Mouse (Mus musculus): ENCODE data around the gene Epha3.
A peak's percentile ranks its signal among the peaks of the same experiment; 100 is the strongest.

Gene Epha3

DNA sequence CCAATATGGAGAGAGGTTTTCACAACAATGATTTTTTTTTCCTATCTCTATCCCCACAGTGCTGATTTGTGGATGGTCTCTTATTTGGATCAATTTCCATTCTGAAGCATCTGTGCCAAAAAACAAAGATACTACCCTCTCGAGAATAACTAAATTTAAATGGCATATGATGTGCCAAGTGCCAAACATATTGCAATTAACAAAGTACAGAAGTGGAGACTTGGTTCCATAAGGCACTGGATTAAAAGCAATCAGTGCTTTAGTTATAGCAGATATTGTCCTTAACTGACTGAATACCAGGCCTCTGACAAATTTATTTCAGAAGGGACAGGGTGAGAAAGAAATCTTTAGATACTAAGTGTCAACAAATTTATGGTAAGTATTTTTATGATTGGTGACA lies 81.9 kb downstream of the Epha3 start:
- no peak for DNase-seq

DNA sequence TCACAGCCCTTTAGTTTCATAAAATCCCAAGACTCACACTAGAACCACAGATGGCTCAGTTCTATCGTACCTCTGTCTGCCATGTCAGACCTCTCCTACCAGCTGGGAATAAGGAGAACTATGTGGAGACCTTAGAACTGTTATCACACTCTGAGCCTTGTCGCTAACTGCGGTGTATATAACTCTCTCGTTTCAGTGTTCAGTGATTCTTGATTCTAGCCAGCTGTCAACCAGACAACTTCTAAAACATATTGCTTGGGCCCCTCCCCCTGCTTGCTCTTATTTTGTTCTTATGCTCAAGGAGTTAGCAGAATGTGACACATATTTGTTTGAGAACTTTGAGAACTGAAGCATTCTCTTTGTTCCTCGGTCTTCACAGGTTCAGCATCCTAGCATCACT lies 83.8 kb downstream of the Epha3 start:
- DNase-seq = peak; percentile 57

DNA sequence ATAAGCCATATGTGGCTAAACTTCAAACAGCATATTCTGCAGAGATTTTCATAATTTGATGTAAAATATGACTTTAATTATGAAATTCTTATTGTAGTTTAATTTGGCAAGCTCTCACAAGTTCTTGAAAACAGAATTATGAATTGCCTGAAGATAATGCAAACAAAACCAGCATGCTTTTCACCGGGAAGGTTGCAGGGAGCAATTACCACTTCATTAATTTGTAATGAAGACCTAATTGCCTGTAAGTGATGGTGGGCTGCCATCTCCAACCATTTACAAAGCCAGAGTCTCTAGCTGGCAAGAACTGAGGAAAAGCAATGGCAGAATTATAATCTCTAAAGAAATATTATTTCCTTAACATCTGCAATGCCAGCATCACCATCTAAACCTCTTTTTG lies 86.2 kb downstream of the Epha3 start:
- no peak for DNase-seq

DNA sequence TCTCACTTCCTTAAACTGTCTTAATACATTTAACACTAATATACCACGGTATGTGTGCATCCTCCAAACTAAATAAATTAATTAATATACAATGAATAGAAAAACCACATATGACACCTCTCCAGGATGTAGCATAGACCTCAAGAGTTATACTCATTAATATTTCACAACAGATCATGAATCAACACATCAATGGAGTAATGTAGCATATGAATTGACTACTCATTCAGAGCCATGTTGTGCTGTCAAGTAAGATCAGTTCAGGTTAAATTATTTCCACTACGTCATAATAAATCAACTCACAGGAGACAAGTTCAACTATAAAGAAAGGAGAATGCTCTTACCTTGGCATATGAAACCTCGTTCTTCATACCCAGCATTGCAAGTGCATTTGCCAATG lies 91.4 kb downstream of the Epha3 start:
- DNase-seq = no peak

DNA sequence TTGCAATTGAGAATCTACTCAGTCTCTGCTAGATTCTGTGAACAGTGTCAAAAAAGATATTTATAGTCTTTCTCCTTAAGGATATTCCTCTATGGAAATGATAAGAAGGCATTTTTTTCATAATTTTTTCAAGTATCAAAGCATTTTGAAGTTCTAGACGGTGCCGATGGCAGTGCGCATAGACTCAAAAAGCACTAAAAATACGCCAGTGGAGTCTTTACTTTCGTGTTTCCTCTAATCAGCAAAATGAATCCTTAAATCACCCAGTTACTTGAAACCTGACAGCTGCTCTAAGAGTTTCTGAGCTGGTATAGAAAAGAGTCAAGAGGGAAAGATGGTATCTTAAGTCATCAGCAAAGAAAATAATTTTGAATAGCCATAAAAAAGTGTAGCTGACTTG lies 96.4 kb downstream of the Epha3 start:
- DNase-seq = no peak

DNA sequence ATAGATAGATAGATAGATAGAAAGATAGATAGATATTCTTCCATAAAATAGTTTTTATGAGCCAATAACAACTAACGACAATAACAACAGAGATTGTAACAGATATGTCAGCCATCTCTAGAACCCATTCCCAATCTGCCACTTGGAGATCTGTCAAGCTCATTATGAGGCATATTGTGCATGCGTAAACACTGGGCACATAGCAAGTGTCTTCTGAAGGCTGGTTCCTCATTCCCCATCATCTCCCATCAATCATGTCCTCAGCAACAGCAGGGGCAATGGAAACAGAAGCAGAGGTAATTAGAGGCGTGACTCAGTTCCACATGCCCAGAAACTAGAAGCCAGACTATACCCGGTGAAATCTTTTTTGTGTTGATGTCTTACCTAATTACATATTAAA lies 102.8 kb downstream of the Epha3 start:
- no peak for DNase-seq

DNA sequence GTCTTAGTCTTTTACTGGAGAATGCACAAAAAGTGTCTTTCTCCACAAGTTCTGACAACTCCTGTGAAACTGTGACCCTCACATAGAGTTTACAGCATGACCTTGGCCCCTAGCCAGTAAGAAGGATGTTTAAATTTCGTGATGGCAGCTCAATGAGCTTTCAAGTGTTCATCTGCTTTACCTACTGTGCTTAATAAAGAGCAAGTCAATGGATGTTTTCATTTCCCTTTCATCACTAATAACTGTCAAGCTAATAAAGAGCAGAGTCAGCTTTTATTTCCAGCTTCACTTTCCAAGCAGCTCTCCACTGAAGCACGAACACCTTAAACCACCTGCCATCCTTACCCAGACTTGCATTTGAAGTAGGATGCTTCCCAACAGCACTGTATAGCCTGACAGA lies 103.9 kb downstream of the Epha3 start:
- no peak for DNase-seq

DNA sequence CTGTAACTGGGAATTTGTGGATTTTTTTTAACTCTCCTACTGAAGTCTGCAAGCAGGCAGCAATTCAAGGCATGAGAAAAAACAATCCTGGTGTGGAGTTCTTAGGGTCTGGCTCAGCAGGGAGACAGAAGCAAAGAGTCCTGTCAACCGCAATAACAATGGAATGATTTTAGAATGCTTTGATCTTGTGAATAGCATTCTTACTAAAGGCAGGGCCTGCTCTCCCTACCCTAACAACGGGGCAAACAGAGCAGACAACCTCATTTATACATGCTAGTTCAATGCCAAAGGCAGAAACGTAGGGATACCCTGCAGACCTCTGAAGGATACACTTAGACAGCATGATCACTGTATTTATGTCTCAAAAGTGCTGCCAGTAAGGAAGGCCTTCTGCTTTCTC lies 110.9 kb downstream of the Epha3 start:
- no peak for DNase-seq

DNA sequence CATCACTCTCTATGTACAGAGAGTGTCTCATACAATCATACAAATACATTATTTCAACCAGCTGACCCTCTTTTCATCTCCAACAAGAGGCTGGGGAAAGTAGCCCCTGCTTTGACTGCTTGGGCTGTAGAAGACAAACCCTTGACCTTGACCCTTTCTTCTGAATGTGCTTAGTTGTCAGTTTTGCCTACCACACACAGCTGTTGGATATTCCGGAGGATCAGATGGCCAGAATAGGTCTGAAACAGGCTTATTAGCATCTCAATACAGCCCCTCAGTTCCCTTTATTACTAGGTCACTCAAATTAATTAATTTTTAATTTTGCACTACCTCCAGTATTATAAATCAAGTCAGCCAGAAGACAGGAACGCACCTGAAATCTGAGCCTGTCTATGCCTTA lies 116.2 kb downstream of the Epha3 start:
- DNase-seq = no peak

DNA sequence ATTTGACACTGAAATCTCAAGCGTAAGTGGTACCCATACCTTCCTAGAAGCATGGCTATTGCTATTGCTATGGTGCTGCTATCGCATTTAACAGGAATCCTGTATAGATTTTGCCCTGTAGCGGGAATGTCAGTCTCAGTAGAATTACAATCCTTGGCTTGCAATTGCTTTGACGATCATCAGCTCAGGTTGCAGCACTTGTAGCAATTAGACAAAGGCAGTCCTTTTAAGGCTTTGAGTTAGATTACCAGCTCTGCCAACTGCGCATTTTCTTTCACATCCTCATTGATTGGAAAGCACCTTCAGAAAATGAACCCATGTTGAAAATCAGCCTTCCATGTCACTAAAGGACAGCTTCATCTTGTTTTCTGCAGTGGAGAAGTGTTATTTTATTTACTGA lies 118.5 kb downstream of the Epha3 start:
- no peak for DNase-seq

DNA sequence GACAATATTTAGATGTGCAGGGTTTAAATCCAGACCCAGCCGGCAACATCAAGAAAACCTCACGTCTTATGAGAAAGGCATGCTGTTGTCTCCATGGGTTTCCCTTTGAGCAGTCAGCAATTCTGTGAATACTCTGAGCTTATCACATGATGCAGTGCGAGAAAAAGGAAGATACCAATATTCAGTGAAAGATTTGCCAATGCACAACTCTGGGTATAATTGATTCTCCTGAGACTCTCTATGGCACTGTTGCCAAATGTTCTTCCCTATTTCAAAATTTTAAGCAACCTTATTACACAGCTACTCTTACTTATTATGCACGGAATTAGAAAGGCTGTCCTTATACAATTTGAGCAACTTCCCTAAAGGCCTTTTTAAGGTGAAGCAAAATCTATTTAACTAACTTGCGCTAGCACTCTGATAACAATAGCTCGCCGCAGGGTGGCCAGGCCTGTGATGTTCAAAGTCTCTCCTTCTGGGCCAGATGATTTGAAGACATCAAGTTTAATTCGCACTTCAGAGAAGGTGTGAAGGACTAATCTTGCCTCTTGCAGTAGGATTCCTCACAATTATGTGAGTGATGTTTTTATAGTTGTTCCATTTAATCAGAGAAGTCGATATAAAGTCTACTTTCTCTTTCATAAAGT lies 120.6 kb downstream of the Epha3 start:
- no peak for DNase-seq

DNA sequence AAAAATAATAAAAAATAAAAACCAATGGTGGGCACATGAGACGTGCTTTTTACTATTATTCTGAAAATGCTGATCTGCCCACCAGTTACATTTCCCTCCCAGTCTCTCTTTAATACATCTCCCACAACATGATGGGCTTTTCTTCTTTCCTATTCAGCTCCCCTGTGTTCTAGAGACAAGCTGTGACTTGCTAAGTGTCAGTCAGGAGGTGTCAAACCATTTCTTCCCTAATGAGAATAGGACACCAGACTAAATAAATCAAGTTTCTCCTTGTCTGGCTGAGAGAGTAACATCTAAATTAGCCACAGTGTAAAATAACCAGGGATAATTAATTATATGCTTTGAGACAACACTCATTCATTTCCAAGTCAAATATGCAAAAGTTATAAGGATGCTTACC lies 144.7 kb downstream of the Epha3 start:
- no peak for DNase-seq

DNA sequence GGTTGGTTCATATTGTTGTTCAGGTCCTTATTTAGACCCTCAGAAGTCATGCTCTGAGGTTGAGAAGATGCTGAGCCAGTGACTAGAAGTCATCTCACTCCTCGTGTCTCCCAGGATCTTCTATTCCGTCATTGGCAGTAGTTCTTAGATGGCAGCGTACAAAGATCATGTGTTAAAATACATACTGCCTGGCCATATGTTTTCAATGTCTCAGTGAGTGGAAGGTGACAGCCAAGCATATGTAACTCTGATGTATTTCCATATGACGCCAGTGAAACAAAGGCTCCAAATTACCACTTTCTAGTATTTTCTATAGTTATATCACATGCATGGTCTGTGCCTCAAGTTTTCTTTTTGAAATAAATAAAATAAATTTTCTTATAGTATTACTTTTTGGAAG lies 146.7 kb downstream of the Epha3 start:
- DNase-seq = no peak

DNA sequence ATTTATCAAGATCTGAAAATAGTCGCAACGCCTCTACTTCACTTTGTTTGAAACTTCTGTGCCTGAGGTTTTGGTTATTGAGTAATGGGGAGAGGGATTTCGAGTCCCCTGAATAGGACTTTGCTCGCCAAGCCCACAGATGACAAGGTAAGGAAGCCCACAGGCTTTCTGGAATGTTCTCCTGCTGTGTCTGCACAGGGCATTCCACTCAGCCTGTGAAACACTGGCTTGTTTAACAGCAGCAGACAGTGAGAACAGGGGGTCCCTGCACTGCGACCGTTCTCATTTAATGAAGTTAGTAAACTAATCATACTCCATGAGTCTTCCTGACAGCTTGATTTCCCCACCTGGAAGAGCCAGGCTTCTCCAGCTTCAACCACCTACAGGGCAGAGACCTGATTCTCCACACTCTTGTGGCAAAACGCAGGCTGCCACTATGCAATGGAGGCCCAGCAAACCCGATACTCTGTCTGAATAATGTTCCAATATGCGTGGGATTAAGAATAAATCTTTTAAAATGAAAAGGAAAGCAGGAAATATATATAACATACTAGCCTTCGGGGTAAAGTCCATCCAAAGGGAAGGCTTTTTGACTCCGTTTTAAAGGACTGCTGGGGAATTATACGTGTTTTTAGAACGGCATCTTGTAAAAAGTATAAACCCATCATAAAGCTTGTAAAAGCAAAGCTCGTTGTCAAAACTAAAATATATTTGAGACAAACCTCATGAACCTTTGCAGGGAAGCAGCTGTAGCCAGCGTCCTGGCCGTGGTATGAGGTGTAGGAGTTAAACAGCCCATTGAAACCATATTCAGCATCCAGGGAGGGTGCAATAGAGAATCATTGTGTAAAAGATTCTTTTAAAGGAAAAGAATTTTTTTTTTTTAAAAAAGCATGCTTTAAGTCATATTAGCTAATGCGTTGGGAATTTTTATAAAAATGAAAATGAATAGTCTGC lies 156.8 kb downstream of the Epha3 start:
- DNase-seq = no peak

DNA sequence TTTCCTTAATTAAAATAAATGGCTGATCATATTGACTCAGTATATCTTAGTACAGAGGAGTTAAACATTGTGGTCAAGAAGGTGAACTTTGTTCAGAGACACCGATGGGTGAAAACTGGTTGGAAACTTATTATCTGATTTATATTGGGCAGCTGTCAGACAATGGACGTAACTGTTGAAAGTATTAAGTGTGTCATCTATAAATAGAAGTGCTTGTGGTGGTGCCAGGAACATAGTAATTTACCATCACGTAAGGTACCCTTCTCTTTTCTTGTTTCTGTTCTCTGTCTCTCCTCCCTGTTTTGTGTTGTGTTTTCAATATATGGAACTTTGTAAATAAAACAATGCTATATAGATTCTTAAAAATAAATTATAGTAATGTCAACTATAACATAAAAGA lies 174.6 kb downstream of the Epha3 start:
- no peak for DNase-seq

DNA sequence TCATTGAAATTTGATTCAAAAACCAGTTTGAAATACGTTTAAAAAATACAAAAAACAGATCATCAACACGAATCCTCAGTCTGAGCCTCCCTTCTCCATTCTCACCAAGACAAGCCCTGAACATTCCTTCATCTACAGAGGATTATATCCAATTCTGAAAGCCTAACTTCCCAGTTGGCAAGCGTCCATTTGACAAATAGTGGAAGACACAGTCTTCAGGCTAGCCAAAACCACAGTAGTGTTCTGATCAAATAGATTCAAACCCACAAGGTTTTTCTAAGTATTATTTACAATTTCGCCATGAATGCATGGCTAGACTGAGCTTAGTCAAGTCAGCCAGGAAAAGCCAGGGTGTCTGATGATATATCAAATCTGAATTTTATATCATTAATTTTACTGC lies 179.8 kb downstream of the Epha3 start:
- no peak for DNase-seq

DNA sequence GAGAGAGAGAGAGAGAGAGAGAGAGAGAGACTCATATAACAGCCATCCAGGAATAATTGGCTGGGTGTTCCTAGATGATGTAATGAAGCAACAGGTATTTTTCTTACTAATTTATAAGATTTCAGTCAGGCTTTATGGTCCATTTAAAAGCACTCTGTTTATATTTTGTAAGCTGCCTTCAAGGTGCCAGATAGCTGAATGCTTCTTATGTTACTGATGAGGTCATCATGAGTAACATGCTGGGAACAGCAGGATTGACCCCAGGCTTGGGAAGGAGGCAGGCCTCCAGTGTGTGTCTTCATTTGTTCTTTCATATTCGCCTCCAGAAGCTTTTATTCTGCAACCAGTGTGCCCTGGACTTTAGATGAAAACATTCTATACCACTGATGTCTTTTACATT lies 189.5 kb downstream of the Epha3 start:
- no peak for DNase-seq

DNA sequence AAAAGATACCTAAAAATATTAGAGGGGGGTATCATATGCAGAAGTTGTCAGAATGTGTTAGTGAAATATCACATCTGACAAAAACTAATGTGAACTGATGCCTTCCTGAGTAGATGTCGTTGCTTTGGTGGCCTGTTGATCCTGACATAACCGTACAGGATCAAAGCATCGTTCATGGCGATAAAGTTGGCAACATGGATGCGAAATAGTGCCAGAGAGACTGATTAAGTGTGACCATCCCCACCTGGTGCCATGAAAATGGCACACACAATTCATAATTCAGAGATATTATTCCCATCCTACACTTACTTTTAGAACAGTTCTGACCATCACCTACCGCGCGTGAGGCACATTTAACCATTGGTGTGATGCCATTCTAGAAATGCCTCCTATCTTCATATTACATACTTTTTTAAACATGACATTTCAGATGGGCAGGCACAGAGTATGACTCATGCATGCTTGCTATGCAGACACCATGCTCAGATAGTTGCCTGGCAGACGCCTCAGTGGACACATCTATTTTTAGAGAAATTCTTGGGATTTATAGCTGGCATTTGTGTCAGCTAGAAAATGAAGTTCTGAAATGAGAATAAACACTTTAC lies 190.6 kb downstream of the Epha3 start:
- no peak for DNase-seq

DNA sequence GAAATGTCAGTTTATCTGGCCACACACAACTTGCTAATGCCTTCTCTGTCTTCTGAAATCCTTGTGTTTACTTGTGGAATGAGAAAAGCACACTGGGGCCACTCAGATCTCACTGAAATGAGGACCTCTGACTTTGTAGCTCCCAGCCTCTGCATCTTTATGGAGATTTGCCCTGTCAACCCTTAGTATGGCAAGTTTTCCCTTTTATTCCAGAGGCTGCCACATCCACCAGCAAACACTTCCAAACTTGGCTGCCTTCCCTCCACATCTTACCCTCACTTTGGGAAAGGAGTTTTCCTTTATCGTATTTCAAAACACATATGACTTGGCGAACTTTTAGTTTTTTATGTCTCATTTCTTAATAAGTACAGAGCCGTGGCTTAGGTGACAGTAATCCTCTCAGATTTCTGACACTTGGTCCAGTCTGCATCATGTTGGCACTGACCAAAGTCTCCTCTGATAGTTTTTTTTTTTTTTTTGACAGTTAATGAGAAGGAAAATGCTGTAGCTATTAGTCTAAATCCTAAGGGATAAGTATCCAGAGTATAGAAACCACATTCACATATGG lies 198.0 kb downstream of the Epha3 start:
- no peak for DNase-seq

DNA sequence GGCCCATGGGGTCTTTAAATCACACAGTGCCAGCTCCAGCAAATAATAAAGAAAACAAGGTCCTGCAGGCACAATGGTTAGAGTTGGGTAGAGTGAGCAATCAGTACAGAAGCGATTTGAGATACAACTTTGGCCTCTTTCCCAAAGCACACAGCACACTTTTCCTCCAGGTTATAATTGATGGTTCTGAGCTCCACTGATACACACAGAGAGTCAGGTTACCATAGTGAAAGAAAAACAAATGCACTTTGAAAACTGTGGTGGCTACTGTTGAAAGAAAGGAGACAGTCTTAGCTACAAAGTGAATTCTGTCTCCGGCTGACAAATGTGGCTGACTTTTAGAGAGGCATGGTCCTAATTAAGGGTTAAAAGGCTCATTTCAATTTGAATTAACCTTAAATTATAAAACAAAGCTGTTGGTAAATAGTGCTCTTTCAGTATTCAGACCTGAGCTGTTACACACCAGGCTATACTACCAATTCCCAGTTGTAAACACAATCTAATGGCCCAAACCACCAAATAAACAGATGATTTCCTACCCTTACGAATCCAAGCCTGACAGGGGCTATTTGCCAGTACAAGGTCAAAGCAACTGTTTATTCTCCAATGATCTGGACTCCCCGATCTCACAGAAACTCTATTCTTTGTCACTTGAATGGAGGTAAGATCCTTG lies 205.5 kb downstream of the Epha3 start:
- no peak for DNase-seq

DNA sequence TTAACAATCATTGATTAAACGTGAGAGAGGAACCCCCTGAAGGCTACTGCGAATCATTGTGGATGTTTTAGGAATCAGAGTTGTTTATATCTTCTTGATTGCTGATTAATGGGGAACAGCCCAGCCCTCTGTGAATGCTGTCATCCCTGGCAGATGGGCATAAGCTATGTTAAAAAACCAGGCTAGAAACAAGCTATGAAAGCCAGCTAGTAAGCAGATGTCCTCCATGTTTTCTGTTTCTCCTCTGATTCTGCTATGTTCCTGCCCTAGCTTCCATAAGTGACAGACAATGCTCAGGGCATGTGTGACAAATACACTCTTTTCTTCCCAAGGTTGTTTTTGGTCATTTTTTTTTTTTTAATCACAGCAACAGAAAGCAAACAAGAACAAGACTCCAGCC lies 206.2 kb downstream of the Epha3 start:
- no peak for DNase-seq

DNA sequence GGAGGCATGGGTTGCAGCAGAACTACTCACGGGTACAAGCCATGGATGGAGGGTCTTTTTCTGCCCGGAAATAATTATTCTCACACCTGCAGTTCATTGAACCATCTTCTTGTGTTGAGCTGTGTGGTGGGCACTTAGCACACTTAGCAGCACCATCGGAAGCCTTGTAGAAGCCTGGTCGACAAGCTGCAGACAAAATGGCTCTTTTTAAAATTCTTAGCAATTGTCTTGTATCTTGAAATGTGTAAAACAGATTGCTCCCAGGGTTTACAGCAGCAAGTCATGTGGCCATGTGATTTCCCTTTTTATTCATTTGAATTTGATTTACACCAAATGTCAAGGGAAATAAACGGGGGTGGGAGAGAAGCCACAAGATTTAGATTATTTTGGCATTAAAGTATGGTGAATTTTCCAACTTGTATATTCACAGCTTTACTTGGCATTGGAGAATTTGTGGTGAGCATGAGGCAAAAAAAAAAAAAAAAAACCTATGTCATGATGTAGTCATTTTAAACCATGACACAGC lies 210.5 kb downstream of the Epha3 start:
- DNase-seq = no peak

DNA sequence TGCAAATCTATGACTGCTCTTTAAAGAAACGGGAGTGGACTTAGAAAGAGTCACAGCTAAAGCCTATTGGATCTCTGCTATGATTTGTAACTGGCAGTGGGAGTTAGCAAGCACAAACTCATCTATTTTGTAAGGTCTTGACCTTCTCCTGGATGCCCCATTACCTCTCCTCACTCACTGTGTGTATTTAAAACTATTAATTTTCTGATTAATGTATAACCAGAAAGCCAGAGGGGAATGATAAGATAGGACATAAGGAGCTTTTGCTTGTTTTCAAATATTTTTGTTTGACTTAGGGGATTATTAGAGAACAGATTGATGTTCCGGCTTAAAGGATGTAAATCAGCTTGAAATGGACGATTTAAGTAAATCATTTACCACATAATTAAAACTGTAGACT lies 213.2 kb downstream of the Epha3 start:
- DNase-seq = no peak

All from heart, adult 11 months (tissue).